11 mouse cellular contexts compared by ENCODE assay signal in the genomic region with DNA sequence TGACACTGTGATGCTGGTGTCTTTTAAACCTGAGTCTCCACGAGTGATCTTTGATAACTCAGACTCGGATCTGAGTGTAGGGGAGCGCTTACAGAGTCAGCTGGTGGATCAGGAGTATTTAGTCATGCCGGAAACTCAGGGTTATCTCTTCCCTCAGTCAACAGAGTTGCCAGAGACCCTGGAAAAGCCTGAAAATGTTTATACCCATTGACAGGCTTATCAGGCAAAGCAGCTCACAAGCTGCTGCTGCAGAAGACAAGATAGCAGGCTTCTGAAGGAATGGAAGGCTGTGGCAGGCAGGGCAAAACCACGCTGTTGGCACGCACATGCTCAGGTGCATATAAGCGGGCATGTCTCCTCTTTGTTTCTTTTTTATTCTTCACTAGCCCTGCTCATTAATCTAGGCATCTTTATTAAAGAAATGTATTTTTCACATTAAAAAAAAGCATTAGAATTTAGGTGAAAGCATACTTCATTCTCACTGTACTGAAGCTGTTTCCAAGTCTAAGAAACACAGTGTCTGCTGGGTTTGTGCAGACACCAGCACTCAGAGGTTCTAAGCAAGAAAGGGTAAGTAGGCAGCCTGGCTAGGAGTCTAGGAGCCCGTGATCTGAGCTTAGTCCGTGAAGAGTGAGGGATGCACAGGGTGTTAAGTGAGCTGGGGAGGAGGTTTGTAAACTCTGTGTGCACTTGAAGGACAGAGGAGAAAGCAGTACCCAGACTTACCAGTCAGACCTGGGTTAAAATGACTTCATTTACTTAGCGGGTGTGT. TPM values are rescaled to one million over a fixed set of nuclear protein-coding genes. Genes with fewer than 3 reads are reported as not detected.
A peak's percentile ranks its signal among the peaks of the same experiment; 100 is the strongest.
DNase-seq lines count a peak whose midpoint lies in the region; ATAC-seq and TF ChIP-seq lines count a peak whose summit lies in the region.
"Had no signal": no experiment of that assay in that cellular context is flagged by ENCODE, and none has a peak within 500 bp of the region (broad histone marks: within the 10 kb centered on the region; RNA-seq: fewer than 3 reads in every experiment).

No protein-coding gene starts in this region.

- WGBS in kidney, embryonic 15.5 days: 83% methylated on average over 10 of the region's 10 CpGs
- WGBS in kidney, adult 2 months: 78% methylated on average over 10 of the region's 10 CpGs
- 10% methylated on average over 10 of the region's 10 CpGs for WGBS in liver, embryonic 13.5 days (ENCODE audit: insufficient replicate concordance)

- no peaks in the 10 kb centered on the region for H3K9me3 ChIP-seq in kidney, embryonic 15.5 days (replicated peaks)
- no peaks in the 10 kb centered on the region for H3K9me3 ChIP-seq in liver, embryonic 13.5 days (replicated peaks)
- H3K9me3 ChIP-seq: embryonic facial prominence, embryonic 13.5 days; hindbrain, embryonic 10.5 days had no signal

- H3K4me3 ChIP-seq in kidney, embryonic 15.5 days (replicated peaks): no peak overlapping the region
- H3K4me3 ChIP-seq in kidney, adult 2 months (ENCODE audit: insufficient read depth, low read depth, low read length): no peak overlapping the region
- H3K4me3 ChIP-seq in liver, embryonic 13.5 days (replicated peaks): peak overlapping the region; percentile 41
- H3K4me3 ChIP-seq in layer of hippocampus, adult 2 months: no peak overlapping the region
- H3K4me3 ChIP-seq: embryonic facial prominence, embryonic 13.5 days; hindbrain, embryonic 10.5 days had no signal

- no peaks in the 10 kb centered on the region for H3K27me3 ChIP-seq in kidney, embryonic 15.5 days
- H3K27me3 ChIP-seq in kidney, adult 2 months (replicated peaks; ENCODE audit: control insufficient read depth, insufficient read depth, low read length): no peaks in the 10 kb centered on the region
- no peaks in the 10 kb centered on the region for H3K27me3 ChIP-seq in liver, embryonic 13.5 days
- H3K27me3 ChIP-seq: embryonic facial prominence, embryonic 13.5 days had no signal

- no peak for TF ChIP-seq POLR2A in kidney, adult 2 months (IDR thresholded peaks at IDR 0.05; ENCODE audit: low read depth, low read length)

- TF ChIP-seq CTCF in kidney, adult 2 months (conservative IDR thresholded peaks at IDR 0.05; ENCODE audit: insufficient read depth, insufficient read length, low read depth, low read length): no peak
- no peak for TF ChIP-seq CTCF in layer of hippocampus, adult 2 months (conservative IDR thresholded peaks at IDR 0.05)

- no peak overlapping the region for H3K9ac ChIP-seq in kidney, embryonic 15.5 days
- peak overlapping the region; percentile 75 for H3K9ac ChIP-seq in liver, embryonic 13.5 days
- H3K9ac ChIP-seq: embryonic facial prominence, embryonic 13.5 days had no signal

- no peaks in the 10 kb centered on the region for H3K4me1 ChIP-seq in kidney, embryonic 15.5 days
- H3K4me1 ChIP-seq in kidney, adult 2 months (ENCODE audit: control insufficient read depth, insufficient read depth, low read length): no peaks in the 10 kb centered on the region
- peaks cover 69% of the 10 kb centered on the region for H3K4me1 ChIP-seq in liver, embryonic 13.5 days (replicated peaks)
- H3K4me1 ChIP-seq: embryonic facial prominence, embryonic 13.5 days; hindbrain, embryonic 10.5 days had no signal

- H3K4me2 ChIP-seq in kidney, embryonic 15.5 days: no peak overlapping the region
- peak overlapping the region; percentile 77 for H3K4me2 ChIP-seq in liver, embryonic 13.5 days
- H3K4me2 ChIP-seq: embryonic facial prominence, embryonic 13.5 days had no signal

- H3K27ac ChIP-seq in kidney, embryonic 15.5 days: 0 out of 2 replicates have a peak overlapping the region, but pooled peaks have one; percentile 13
- H3K27ac ChIP-seq in kidney, adult 2 months (ENCODE audit: insufficient read depth, low read depth, low read length): no peak overlapping the region
- peak overlapping the region; percentile 100 for H3K27ac ChIP-seq in liver, embryonic 13.5 days
- no peak overlapping the region for H3K27ac ChIP-seq in layer of hippocampus, adult 2 months
- H3K27ac ChIP-seq: embryonic facial prominence, embryonic 13.5 days; hindbrain, embryonic 10.5 days had no signal

- ATAC-seq in kidney, embryonic 15.5 days (replicated peaks; ENCODE audit: low FRiP score): peak; percentile 84; the same call in 1 of the 2 replicates
- ATAC-seq in liver, embryonic 13.5 days (ENCODE audit: low read depth): peak; percentile 95

- DNase-seq in kidney, adult 2 months: no peak
- DNase-seq in c-Kit-positive CD71-positive TER-119-negative erythroid progenitor cells, embryonic 14.5 days (ENCODE audit: low read depth): peak; percentile 79
- peak; percentile 83 for DNase-seq in liver, embryonic 13.5 days
- peak; percentile 62 to 67 for DNase-seq in spleen, postnatal 4 days (ENCODE audit: low spot score in 2 of 2)
- DNase-seq in layer of hippocampus, adult 2 months (ENCODE audit: low spot score in 2 of 2): no peak
- DNase-seq in gastrocnemius, adult 8-10 months (ENCODE audit: low spot score in 2 of 2): no peak
- DNase-seq: cerebellum, adult 18-20 months; lung, adult 18-20 months had no signal

- H3K36me3 ChIP-seq in kidney, embryonic 15.5 days: no peaks in the 10 kb centered on the region
- no peaks in the 10 kb centered on the region for H3K36me3 ChIP-seq in kidney, adult 2 months (ENCODE audit: control insufficient read depth, insufficient read depth, low read length)
- no peaks in the 10 kb centered on the region for H3K36me3 ChIP-seq in liver, embryonic 13.5 days
- H3K36me3 ChIP-seq: embryonic facial prominence, embryonic 13.5 days; hindbrain, embryonic 10.5 days had no signal

RNA-seq across cellular contexts. Expression of gene Tom1l1, which starts 39.4 kb away (rescaled TPM):
- 36.0 and 39.3 TPM in 2 replicates for polyA plus RNA-seq in kidney, embryonic 15.5 days (2015; fragmentation: Nextera tagmentation; extraction: Ambion mirVana)
- 7.0 and 8.4 TPM in 2 replicates for polyA plus RNA-seq in kidney, adult 2 months (2012; rRNA removed)
- 60.7 and 70.4 TPM in 2 replicates for polyA plus RNA-seq in liver, embryonic 13.5 days (2015; fragmentation: Nextera tagmentation; extraction: Ambion mirVana)
- 10 to 100 TPM; 23.0 to 28.3 TPM for total RNA-seq in layer of hippocampus, adult 2 months (2021)
- total RNA-seq in gastrocnemius, adult 8-10 months (2022): 10 to 100 TPM; 12.3 to 18.3 (median 14.4) TPM

Comparison
In these comparisons a context has a peak if more than half of its experiments do, and no peak if none do; other contexts are left out.
1. H3K27ac ChIP-seq: peak in kidney, embryonic 15.5 days (single experiment) and liver, embryonic 13.5 days (single experiment); none in kidney, adult 2 months (single experiment) and layer of hippocampus, adult 2 months (single experiment).
2. DNase-seq: peak in c-Kit-positive CD71-positive TER-119-negative erythroid progenitor cells, embryonic 14.5 days (single experiment), liver, embryonic 13.5 days (single experiment) and spleen, postnatal 4 days (2 of 2); none in kidney, adult 2 months (single experiment), layer of hippocampus, adult 2 months (0 of 2) and gastrocnemius, adult 8-10 months (0 of 2).